19 mouse cellular contexts compared by ENCODE assay signal in the genomic region with DNA sequence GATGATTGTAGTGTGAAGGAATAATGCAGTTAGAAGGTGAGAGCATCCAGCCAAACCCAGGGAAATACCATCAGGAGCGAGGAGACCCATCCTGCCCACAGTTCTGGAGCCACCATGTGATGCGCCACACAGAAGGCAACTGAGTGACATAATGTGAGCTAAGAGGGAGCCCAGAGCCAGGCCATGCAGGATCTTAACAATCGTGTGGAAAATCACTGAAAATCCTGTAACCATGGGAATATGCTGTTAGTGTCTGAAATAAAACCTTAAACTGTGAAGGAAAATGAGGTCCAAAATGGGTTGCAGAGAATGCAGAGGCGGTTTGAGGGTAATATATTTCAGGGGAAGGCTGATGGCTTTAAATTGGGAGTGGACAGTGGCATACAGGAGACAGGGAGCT. TPM values are rescaled to one million over a fixed set of nuclear protein-coding genes. Genes with fewer than 3 reads are reported as not detected.
DNase-seq lines count a peak whose midpoint lies in the region.
"Had no signal": no experiment of that assay in that cellular context is flagged by ENCODE, and none has a peak within 500 bp of the region (broad histone marks: within the 10 kb centered on the region; RNA-seq: fewer than 3 reads in every experiment).

No protein-coding gene starts in this region.

- intact Hi-C loops in left cerebral cortex, postnatal 14 days (cut with DNase I), result no loop called here

- peak; percentile 5 to 36 for DNase-seq in frontal cortex, postnatal 36 days (ENCODE audit: low spot score in 2 of 2)
- DNase-seq in frontal cortex, postnatal 25 days (ENCODE audit: low spot score in 2 of 2), result no peak
- peak; percentile 5 to 23 for DNase-seq in left cerebral cortex, postnatal 14 days (ENCODE audit: low spot score in 2 of 2)
- DNase-seq in left cerebral cortex, adult 18-20 months (ENCODE audit: low spot score in 2 of 2), result no peak
- peak; percentile 72 for DNase-seq in brain, adult 2 months (ENCODE audit: low read depth, low spot score)
- DNase-seq in telencephalon, adult 2 months (ENCODE audit: low read depth, low spot score), result peak; percentile 63
- DNase-seq: adrenal gland, adult 2 months; adrenal gland, postnatal 14 days; cerebellum, adult 11-12 months; cerebellum, adult 8-10 months; cerebellum, postnatal 10 days; cerebellum, postnatal 36 days; embryo, embryonic 11 days; gastrocnemius, postnatal 25 days; heart, adult 18-20 months; heart, postnatal 14 days; heart, postnatal 4 days had no signal

RNA-seq across cellular contexts. Expression of gene Pik3c2g, which starts 31.8 kb away (rescaled TPM):
- under 1 TPM; 0.34 to 0.37 TPM for total RNA-seq in left cerebral cortex, postnatal 14 days (2021)
- total RNA-seq in left cerebral cortex, adult 18-20 months (2021), result under 1 TPM in 1 of 2 experiments, not detected in 1; 0.16 TPM
- total RNA-seq: gastrocnemius, adult 8-10 months; gastrocnemius, postnatal 25 days; heart, postnatal 4 days; MEL had no signal

Comparison
In these comparisons a context has a peak if more than half of its experiments do, and no peak if none do; other contexts are left out.
1. DNase-seq: peak in frontal cortex, postnatal 36 days (2 of 2), left cerebral cortex, postnatal 14 days (2 of 2), brain, adult 2 months (single experiment) and telencephalon, adult 2 months (single experiment); none in frontal cortex, postnatal 25 days (0 of 2) and left cerebral cortex, adult 18-20 months (0 of 2).